Mouse (Mus musculus) kidney, embryonic 16.5 days (tissue): ENCODE data around the gene Usp33. TPM values are rescaled to one million over a fixed set of nuclear protein-coding genes. Genes with fewer than 3 reads are reported as not detected.

ENCODE experiments used
- ATAC-seq: fragments of 200-750 bp; cut with Nextera tagmentation; 2 replicates; pipeline ENCODE4 v1.8.0; 2017; ENCODE audit warnings: moderate TSS enrichment; ENCODE audit not compliant: low FRiP score, low TSS enrichment
- H3K27ac ChIP-seq: fragments of 300-500 bp; sonication (generic); 2 replicates; pipeline ENCODE4 v1.5.1; 2014; ENCODE audit warnings: low read length
- H3K27me3 ChIP-seq: fragments of 300-500 bp; sonication (generic); 2 replicates; pipeline ENCODE4 v1.6.1; 2014; ENCODE audit warnings: low read length, control low read depth, mixed read lengths; ENCODE audit not compliant: insufficient read depth
- H3K36me3 ChIP-seq: fragments of 300-500 bp; sonication (generic); 2 replicates; pipeline ENCODE4 v1.6.1; 2014; ENCODE audit warnings: low read length, control low read depth, mixed read lengths; ENCODE audit not compliant: insufficient read depth
- H3K4me1 ChIP-seq: fragments of 300-500 bp; sonication (generic); 2 replicates; pipeline ENCODE4 v1.6.1; 2014; ENCODE audit warnings: low read length, control low read depth, mixed read lengths; ENCODE audit not compliant: insufficient read depth
- H3K4me2 ChIP-seq: fragments of 300-500 bp; sonication (generic); replicated peaks from 2 replicates; pipeline ENCODE4 v1.6.1; 2014; ENCODE audit warnings: low read depth, low read length
- H3K4me3 ChIP-seq: fragments of 300-500 bp; sonication (generic); 2 replicates; pipeline ENCODE4 v1.5.1; 2014; ENCODE audit warnings: mild to moderate bottlenecking, low read length
- H3K9ac ChIP-seq: fragments of 300-500 bp; sonication (generic); replicated peaks from 2 replicates; pipeline ENCODE4 v1.6.1; 2014; ENCODE audit warnings: low read length
- H3K9me3 ChIP-seq: fragments of 300-500 bp; sonication (generic); 2 replicates; pipeline ENCODE4 v1.6.1; 2016; ENCODE audit warnings: low read length, control low read depth
- WGBS: fragments of 180-500 bp; shearing (Covaris S2); extraction: QIAGEN DNeasy Blood & Tissue Kit; methylation state at CpG from one replicate; pipeline ENCODE4 v1.1.7; 2014; 5-methylcytosine and 5-hydroxymethylcytosine counted together
- polyA plus RNA-seq: library from polyadenylated mRNA; unstranded; fragments of >200 nt; fragmentation: Nextera tagmentation; extraction: Ambion mirVana; gene quantifications from 2 replicates; pipeline ENCODE4 v1.2.1, GENCODE M21; 2015

Gene Usp33
- 45.7 and 46.2 TPM in 2 replicates for polyA plus RNA-seq

- peak; percentile 98 for ATAC-seq
- WGBS, result 6% methylated on average over 43 of the region's 44 CpGs
Observed at GRCm38 (mm10) chr3:152345732-152346632, at the start of gene Usp33. Gene Usp33 (plus strand): TSS chr3:152346478.

GRCm38 (mm10) chr3:152300376-152301337 is 45.6 kb upstream of the Usp33 start:
- H3K4me3 ChIP-seq, result no peak overlapping the region
- no peaks in the 10 kb centered on the region for H3K27me3 ChIP-seq
- H3K27ac ChIP-seq, result peak overlapping the region; percentile 84
- no peaks in the 10 kb centered on the region for H3K4me1 ChIP-seq
- peaks cover 12% of the 10 kb centered on the region for H3K36me3 ChIP-seq
- peak; percentile 63 for ATAC-seq
- H3K9ac ChIP-seq, result no peak overlapping the region
- H3K9me3 ChIP-seq, result no peaks in the 10 kb centered on the region
- WGBS, result 56% methylated on average over 14 of the region's 14 CpGs
- H3K4me2 ChIP-seq, result no peak overlapping the region

More at GRCm38 (mm10) chr3:152345732-152346632, at the start of gene Usp33:
- Histone ChIP-seq H3K4me3 (peak within 1 kb of the TSS; percentile 74), H3K27me3 (no peaks in the 10 kb centered on the region; the same call in 1 of the 2 replicates), H3K9me3 (no peaks in the 10 kb centered on the region), H3K36me3 (no peaks in the 10 kb centered on the region), H3K4me2 (peak within 1 kb of the TSS; percentile 54), H3K9ac (peak within 1 kb of the TSS; percentile 87), H3K27ac (peak within 1 kb of the TSS; percentile 66), H3K4me1 (peaks cover 16% of the 10 kb centered on the region)

- H3K9me3 ChIP-seq, result no peaks in the 10 kb centered on the region
- no peaks in the 10 kb centered on the region for H3K27me3 ChIP-seq
- no peaks in the 10 kb centered on the region for H3K4me1 ChIP-seq
- H3K4me2 ChIP-seq, result no peak overlapping the region
- ATAC-seq, result no peak
- 82% methylated on average over 9 of the region's 9 CpGs for WGBS
- no peaks in the 10 kb centered on the region for H3K36me3 ChIP-seq
- H3K4me3 ChIP-seq, result no peak overlapping the region
- no peak overlapping the region for H3K27ac ChIP-seq
- H3K9ac ChIP-seq, result no peak overlapping the region
Observed at GRCm38 (mm10) chr3:152302991-152303390, 43.3 kb upstream of the Usp33 start.

DNA sequence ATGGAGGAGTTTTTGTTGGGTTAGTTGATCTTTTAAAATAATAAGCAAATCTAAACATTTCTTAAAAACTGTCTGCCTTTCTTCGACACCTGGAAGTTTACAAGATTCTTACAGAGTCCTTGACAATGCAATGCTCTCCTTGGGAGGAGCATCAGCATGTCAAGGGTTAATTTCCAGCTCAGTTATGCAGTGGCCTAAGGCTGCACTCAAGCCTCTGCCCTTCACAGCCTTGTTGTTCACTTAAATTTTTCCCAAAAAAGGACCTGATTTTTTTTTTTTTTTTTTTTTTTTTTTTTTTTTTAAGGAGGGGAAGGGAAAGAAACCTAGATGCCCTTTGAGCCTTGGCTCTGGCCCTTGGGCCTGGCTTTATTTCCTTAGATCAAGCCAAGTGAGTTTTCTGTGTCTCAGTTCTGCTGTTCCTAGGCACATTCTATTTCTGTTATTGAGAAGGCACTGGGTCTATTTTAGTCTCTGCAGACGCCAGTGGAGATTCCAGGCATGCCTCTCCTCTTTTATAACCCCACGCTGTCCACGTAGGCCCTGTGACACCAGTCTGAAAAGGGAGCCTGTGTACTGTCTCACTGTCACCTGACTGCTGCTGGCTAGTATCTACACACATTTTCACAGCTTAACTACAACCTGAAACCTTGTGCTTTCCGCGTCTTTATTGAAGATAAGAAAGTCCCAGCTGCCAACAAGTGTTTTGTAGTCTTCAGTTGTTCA is 42.0 kb upstream of the Usp33 start:
- H3K27ac ChIP-seq, result peak overlapping the region; percentile 37; the same call in 1 of the 2 replicates
- ATAC-seq, result no peak
- no peak overlapping the region for H3K9ac ChIP-seq
- H3K27me3 ChIP-seq, result no peaks in the 10 kb centered on the region
- 62% methylated on average over 6 of the region's 6 CpGs for WGBS
- no peak overlapping the region for H3K4me2 ChIP-seq
- no peak overlapping the region for H3K4me3 ChIP-seq
- peaks cover 5% of the 10 kb centered on the region; the same call in 1 of the 2 replicates for H3K4me1 ChIP-seq
- H3K36me3 ChIP-seq, result no peaks in the 10 kb centered on the region
- H3K9me3 ChIP-seq, result no peaks in the 10 kb centered on the region

- no peak overlapping the region for H3K4me2 ChIP-seq
- H3K4me1 ChIP-seq, result peaks cover 6% of the 10 kb centered on the region; the same call in 1 of the 2 replicates
- no peak for ATAC-seq
- 83% methylated on average over 8 of the region's 8 CpGs for WGBS
- no peak overlapping the region for H3K27ac ChIP-seq
- no peaks in the 10 kb centered on the region for H3K36me3 ChIP-seq
- H3K9me3 ChIP-seq, result no peaks in the 10 kb centered on the region
- no peaks in the 10 kb centered on the region for H3K27me3 ChIP-seq
- H3K9ac ChIP-seq, result no peak overlapping the region
- no peak overlapping the region for H3K4me3 ChIP-seq
Observed at GRCm38 (mm10) chr3:152305080-152305479, 41.2 kb upstream of the Usp33 start.

GRCm38 (mm10) chr3:152305971-152306370 is 40.3 kb upstream of the Usp33 start:
- Histone ChIP-seq H3K27me3 (no peaks in the 10 kb centered on the region), H3K4me3 (no peak overlapping the region), H3K9me3 (no peaks in the 10 kb centered on the region), H3K27ac (no peak overlapping the region), H3K4me2 (no peak overlapping the region), H3K4me1 (peaks cover 6% of the 10 kb centered on the region; the same call in 1 of the 2 replicates), H3K9ac (no peak overlapping the region), H3K36me3 (no peaks in the 10 kb centered on the region)
- ATAC-seq, result no peak
- WGBS, result 80% methylated on average over 4 of the region's 4 CpGs

GRCm38 (mm10) chr3:152308485-152309249 is 37.6 kb upstream of the Usp33 start:
- peak; percentile 87 for ATAC-seq
- Histone ChIP-seq H3K4me2 (no peak overlapping the region), H3K4me1 (peaks cover 6% of the 10 kb centered on the region; the same call in 1 of the 2 replicates), H3K36me3 (peaks cover 5% of the 10 kb centered on the region; the same call in 1 of the 2 replicates), H3K27ac (peak overlapping the region; percentile 48; the same call in 1 of the 2 replicates), H3K9me3 (no peaks in the 10 kb centered on the region), H3K27me3 (no peaks in the 10 kb centered on the region), H3K4me3 (no peak overlapping the region), H3K9ac (no peak overlapping the region)
- WGBS, result 33% methylated on average over 10 of the region's 10 CpGs

GRCm38 (mm10) chr3:152309250-152309645 is 37.0 kb upstream of the Usp33 start:
- ATAC-seq, result no peak
- 93% methylated on average over 9 of the region's 9 CpGs for WGBS
- H3K9ac ChIP-seq, result no peak overlapping the region

More at GRCm38 (mm10) chr3:152309250-152309645, 37.0 kb upstream of the Usp33 start:
- Histone ChIP-seq H3K27ac (peak overlapping the region; percentile 48; the same call in 1 of the 2 replicates), H3K36me3 (peaks cover 5% of the 10 kb centered on the region; the same call in 1 of the 2 replicates), H3K4me3 (no peak overlapping the region), H3K4me2 (no peak overlapping the region), H3K27me3 (no peaks in the 10 kb centered on the region), H3K4me1 (peaks cover 6% of the 10 kb centered on the region; the same call in 1 of the 2 replicates), H3K9me3 (no peaks in the 10 kb centered on the region)
